Mouse (Mus musculus) liver, postnatal 0 days (tissue): ENCODE data around the gene Gcc2.
"Not testable (repeated sequence)": the region's sequence is repeated elsewhere in the genome, so short reads cannot be mapped to it uniquely, and the experiment has no call there.

Source experiments
- CTCF ChIP-seq: sonication (generic); IDR thresholded peaks from 2 replicates; pipeline ENCODE4 v1.5.1; 2016; ENCODE audit warnings: antibody characterized with exemption, low read depth
- EP300 ChIP-seq: IDR thresholded peaks from 2 replicates; pipeline ENCODE4 v1.6.1; 2016; ENCODE audit warnings: antibody characterized with exemption, low read depth, mild to moderate bottlenecking

DNA sequence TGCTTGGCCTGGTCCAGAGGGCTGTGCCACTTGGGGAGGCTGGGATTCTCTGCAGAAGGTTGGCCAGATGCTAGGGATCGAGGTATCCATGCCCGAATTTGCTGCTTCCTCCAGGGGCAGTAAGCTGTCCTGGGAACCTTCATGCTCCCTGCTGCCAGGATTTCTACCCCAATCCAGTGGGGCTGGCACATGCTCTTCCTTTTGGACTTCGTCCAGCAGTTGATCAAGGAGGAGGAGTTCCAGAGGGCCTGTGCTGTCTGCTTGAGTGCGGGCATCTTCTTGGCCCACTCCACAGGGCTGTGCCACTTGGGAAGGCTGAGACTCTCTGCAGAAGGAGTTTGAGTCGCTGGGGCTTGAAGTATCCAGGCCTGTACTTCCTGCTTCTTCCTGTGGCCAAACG lies 32.1 kb upstream of the Gcc2 start:
- not testable (repeated sequence) for TF ChIP-seq EP300, CTCF
